ENCODE assay signal across 29 mouse cellular contexts in the genomic region with DNA sequence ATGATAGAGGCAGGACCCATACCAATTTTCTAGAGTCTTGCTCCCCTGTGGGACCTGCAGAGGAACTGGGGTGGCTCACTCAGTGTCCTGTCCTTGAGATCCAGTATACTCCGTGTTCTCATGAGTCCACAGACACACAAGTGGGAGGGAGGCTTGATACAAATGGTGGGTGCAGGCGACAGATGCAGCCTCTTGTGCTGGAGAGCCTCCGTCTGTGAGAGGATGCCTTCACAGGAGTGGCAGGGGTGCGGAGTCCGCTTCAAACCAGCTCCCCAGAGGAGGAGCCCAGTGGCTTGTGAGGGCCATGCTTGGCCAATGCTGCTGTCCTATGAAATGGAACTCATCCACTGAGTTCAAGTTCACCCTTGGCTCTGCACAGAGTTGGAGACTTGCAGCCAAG. TPM values are rescaled to one million over a fixed set of nuclear protein-coding genes. Genes with fewer than 3 reads are reported as not detected.
"Had no signal": no experiment of that assay in that cellular context is flagged by ENCODE, and none has a peak within 500 bp of the region (broad histone marks: within the 10 kb centered on the region; RNA-seq: fewer than 3 reads in every experiment).

No protein-coding gene starts in this region.

- H3K27ac ChIP-seq: intestine, embryonic 15.5 days; kidney, embryonic 15.5 days; limb, embryonic 12.5 days; limb, embryonic 15.5 days; liver, embryonic 14.5 days; macrophage; midbrain, embryonic 15.5 days; neural tube, embryonic 13.5 days had no signal

- H3K9ac ChIP-seq: intestine, embryonic 15.5 days; kidney, embryonic 15.5 days; limb, embryonic 15.5 days; liver, embryonic 14.5 days; liver, postnatal 0 days; lung, embryonic 14.5 days; midbrain, embryonic 15.5 days; neural tube, embryonic 13.5 days had no signal

- H3K36me3 ChIP-seq: intestine, embryonic 15.5 days; kidney, embryonic 15.5 days; limb, embryonic 12.5 days; limb, embryonic 15.5 days; midbrain, embryonic 15.5 days; neural tube, embryonic 13.5 days had no signal

- H3K4me3 ChIP-seq: intestine, embryonic 15.5 days; kidney, embryonic 15.5 days; limb, embryonic 15.5 days; midbrain, embryonic 15.5 days; myocyte; neural tube, embryonic 13.5 days had no signal

- H3K4me2 ChIP-seq: liver, embryonic 11.5 days; midbrain, embryonic 15.5 days; neural tube, embryonic 13.5 days had no signal

- H3K9me3 ChIP-seq: intestine, embryonic 15.5 days; kidney, embryonic 15.5 days; limb, embryonic 12.5 days; limb, embryonic 15.5 days; midbrain, embryonic 15.5 days; neural tube, embryonic 13.5 days had no signal

- DNase-seq: kidney, adult 11 months; kidney, adult 8-10 months; kidney, postnatal 10 days; kidney, postnatal 4 days; left cerebral cortex, postnatal 4 days; liver, postnatal 0 days; lung, embryonic 14.5 days; thymus, adult 18-20 months; thymus, postnatal 36 days had no signal

- ATAC-seq: liver, postnatal 0 days; lung, postnatal 0 days had no signal

RNA-seq across cellular contexts. Expression of a gene that starts 17.2 kb away (rescaled TPM):
- total RNA-seq: layer of hippocampus, adult 8-10 months; left cerebral cortex, adult 8-10 months; left cerebral cortex, postnatal 14 days; left cerebral cortex, postnatal 4 days; megakaryocyte, adult 5-6 weeks; monocyte, adult 5-6 weeks; neutrophil, adult 5-6 weeks had no signal
- polyA plus RNA-seq: intestine, embryonic 15.5 days; kidney, embryonic 15.5 days; limb, embryonic 12.5 days; liver, embryonic 11.5 days; liver, embryonic 14.5 days; liver, postnatal 0 days; lung, embryonic 14.5 days; lung, postnatal 0 days; macrophage; myocyte; small intestine, adult 2 months; spleen, adult 2 months; urinary bladder, adult 2 months had no signal

RNA-seq across cellular contexts. Expression of a gene that starts 37.4 kb away (rescaled TPM):
- total RNA-seq: megakaryocyte, adult 5-6 weeks; monocyte, adult 5-6 weeks; neutrophil, adult 5-6 weeks had no signal
- polyA plus RNA-seq: macrophage had no signal
